Comparison of ENCODE assay signal across 7 mouse cellular contexts in genomic region chr1:185203909-185204661, GRCm38 (mm10). TPM values are rescaled to one million over a fixed set of nuclear protein-coding genes. Genes with fewer than 3 reads are reported as not detected.
DNase-seq lines count a peak whose midpoint lies in the region; ATAC-seq and TF ChIP-seq lines count a peak whose summit lies in the region.

Gene Rab3gap2 (plus strand): TSS chr1:185204117.

- ATAC-seq in intestine, postnatal 0 days: peak; percentile 97
- ATAC-seq in midbrain, embryonic 12.5 days (ENCODE audit: low FRiP score, low read depth): peak; percentile 92

- no peaks in the 10 kb centered on the region for H3K27me3 ChIP-seq in intestine, postnatal 0 days (replicated peaks; ENCODE audit: control insufficient read depth, insufficient read depth, low read length)
- H3K27me3 ChIP-seq in midbrain, embryonic 12.5 days: no peaks in the 10 kb centered on the region
- H3K27me3 ChIP-seq in small intestine, adult 2 months (ENCODE audit: control insufficient read depth, insufficient read depth, low read length): no peaks in the 10 kb centered on the region

- under 1% methylated on average over 53 of the region's 57 CpGs for WGBS in intestine, postnatal 0 days
- 0% methylated on average over 50 of the region's 57 CpGs for WGBS in midbrain, embryonic 12.5 days
- under 1% methylated on average over 57 of the region's 57 CpGs for WGBS in small intestine, adult 2 months

- H3K9ac ChIP-seq in intestine, postnatal 0 days (ENCODE audit: low read depth, low read length): peak within 1 kb of the TSS; percentile 81
- H3K9ac ChIP-seq in midbrain, embryonic 12.5 days (replicated peaks): peak within 1 kb of the TSS; percentile 94

- peak; percentile 81 for TF ChIP-seq POLR2A in small intestine, adult 2 months (IDR thresholded peaks at IDR 0.05; ENCODE audit: low read depth, low read length)

- no peaks in the 10 kb centered on the region for H3K9me3 ChIP-seq in intestine, postnatal 0 days (ENCODE audit: control insufficient read depth)
- no peaks in the 10 kb centered on the region for H3K9me3 ChIP-seq in midbrain, embryonic 12.5 days

- intact Hi-C loops in left cerebral cortex, postnatal 4 days (cut with DNase I): no loop called here

- no peaks in the 10 kb centered on the region for H3K36me3 ChIP-seq in intestine, postnatal 0 days (ENCODE audit: control insufficient read depth, insufficient read depth)
- peaks cover 3% of the 10 kb centered on the region; the same call in 1 of the 2 replicates for H3K36me3 ChIP-seq in midbrain, embryonic 12.5 days
- 0 out of 2 replicates have a peak, but pooled peaks cover 2% of the 10 kb centered on the region for H3K36me3 ChIP-seq in small intestine, adult 2 months (ENCODE audit: control insufficient read depth, insufficient read depth, low read length)

- H3K4me2 ChIP-seq in intestine, postnatal 0 days (replicated peaks; ENCODE audit: low read depth): peak within 1 kb of the TSS; percentile 85
- H3K4me2 ChIP-seq in midbrain, embryonic 12.5 days (replicated peaks): peak within 1 kb of the TSS; percentile 92

- H3K4me3 ChIP-seq in intestine, postnatal 0 days (ENCODE audit: low read depth, low read length): peak within 1 kb of the TSS; percentile 95
- peak within 1 kb of the TSS; percentile 92 for H3K4me3 ChIP-seq in midbrain, embryonic 12.5 days
- peak within 1 kb of the TSS; percentile 91 for H3K4me3 ChIP-seq in small intestine, adult 2 months (ENCODE audit: low read depth, low read length)

- H3K4me1 ChIP-seq in intestine, postnatal 0 days (replicated peaks; ENCODE audit: control insufficient read depth, insufficient read depth, low read length): peaks cover 3% of the 10 kb centered on the region; the same call in 1 of the 2 replicates
- H3K4me1 ChIP-seq in midbrain, embryonic 12.5 days: peaks cover 26% of the 10 kb centered on the region
- peaks cover 5% of the 10 kb centered on the region; the same call in 1 of the 2 replicates for H3K4me1 ChIP-seq in small intestine, adult 2 months (ENCODE audit: control insufficient read depth, insufficient read depth, insufficient read length, low read length)

- TF ChIP-seq CTCF in intestine, postnatal 0 days (IDR thresholded peaks at IDR 0.05; ENCODE audit: low read depth): no peak
- TF ChIP-seq CTCF in small intestine, adult 2 months (IDR thresholded peaks at IDR 0.05; ENCODE audit: extremely low read depth, insufficient read length, insufficient replicate concordance, low read depth, low read length): no peak

- DNase-seq in adrenal gland, adult 8-10 months: peak; percentile 100
- peak; percentile 98 for DNase-seq in embryo, embryonic 9.5 days (ENCODE audit: extremely low spot score)
- peak; percentile 62 for DNase-seq in gonadal fat pad, adult 2 months (ENCODE audit: low read depth)
- DNase-seq in left cerebral cortex, postnatal 4 days: peak; percentile 99

- peak within 1 kb of the TSS; percentile 88 for H3K27ac ChIP-seq in intestine, postnatal 0 days (ENCODE audit: low read depth, low read length)
- peak within 1 kb of the TSS; percentile 70 for H3K27ac ChIP-seq in midbrain, embryonic 12.5 days (replicated peaks)
- H3K27ac ChIP-seq in small intestine, adult 2 months (ENCODE audit: insufficient read depth, low read depth, low read length): peak within 1 kb of the TSS; percentile 69

RNA-seq across cellular contexts. Expression of gene Rab3gap2, which starts in this region (rescaled TPM):
- 10 to 100 TPM; 49.7 to 90.7 (median 70.6) TPM for total RNA-seq in adrenal gland, adult 8-10 months (2022)
- polyA plus RNA-seq in gonadal fat pad, adult 2 months (2012; rRNA removed): 24.2 and 25.0 TPM in 2 replicates
- 15.8 and 17.0 TPM in 2 replicates for polyA plus RNA-seq in intestine, postnatal 0 days (2015; fragmentation: Nextera tagmentation; extraction: Ambion mirVana)
- total RNA-seq in left cerebral cortex, postnatal 4 days (2021): 10 to 100 TPM; 51.9 to 52.7 TPM
- polyA plus RNA-seq in midbrain, embryonic 12.5 days (2016; fragmentation: Nextera tagmentation; extraction: Ambion mirVana): 25.0 and 26.2 TPM in 2 replicates
- polyA plus RNA-seq in small intestine, adult 2 months (2012; rRNA removed): 10.5 and 23.6 TPM in 2 replicates

Comparison
In these comparisons a context has a peak if more than half of its experiments do, and no peak if none do; other contexts are left out.
1. Peak in every context shown above with its lines: DNase-seq, ATAC-seq, H3K4me3 ChIP-seq and H3K27ac ChIP-seq.